ENCODE assay signal across 25 mouse cellular contexts in genomic region chr10:70198951-70199463, GRCm38 (mm10). TPM values are rescaled to one million over a fixed set of nuclear protein-coding genes. Genes with fewer than 3 reads are reported as not detected.
A peak's percentile ranks its signal among the peaks of the same experiment; 100 is the strongest.
DNase-seq lines count a peak whose midpoint lies in the region; ATAC-seq lines count a peak whose summit lies in the region.
"Had no signal": no experiment of that assay in that cellular context is flagged by ENCODE, and none has a peak within 500 bp of the region (broad histone marks: within the 10 kb centered on the region; RNA-seq: fewer than 3 reads in every experiment).

No protein-coding gene starts in this region.

- no peaks in the 10 kb centered on the region for H3K27me3 ChIP-seq in neural tube, embryonic 11.5 days (ENCODE audit: control insufficient read depth, insufficient read depth, low read length)
- H3K27me3 ChIP-seq: embryonic facial prominence, embryonic 12.5 days; heart, embryonic 15.5 days; hindbrain, embryonic 13.5 days; Patski had no signal

- no peak overlapping the region for H3K4me2 ChIP-seq in neural tube, embryonic 11.5 days (ENCODE audit: low read depth)
- H3K4me2 ChIP-seq: embryonic facial prominence, embryonic 12.5 days; heart, embryonic 11.5 days; heart, embryonic 15.5 days; hindbrain, embryonic 13.5 days had no signal

- no peak overlapping the region for H3K4me3 ChIP-seq in neural tube, embryonic 11.5 days (ENCODE audit: low read depth, low read length)
- H3K4me3 ChIP-seq in macrophage (ENCODE audit: inconsistent target): no peak overlapping the region
- H3K4me3 ChIP-seq: embryonic facial prominence, embryonic 12.5 days; heart, embryonic 15.5 days; hindbrain, embryonic 13.5 days had no signal

- no peaks in the 10 kb centered on the region; the same call in 1 of the 2 replicates for H3K36me3 ChIP-seq in neural tube, embryonic 11.5 days (ENCODE audit: control insufficient read depth, insufficient read depth, low read length)
- no peaks in the 10 kb centered on the region for H3K36me3 ChIP-seq in macrophage (ENCODE audit: inconsistent target)
- H3K36me3 ChIP-seq: embryonic facial prominence, embryonic 12.5 days; heart, embryonic 15.5 days; hindbrain, embryonic 13.5 days had no signal

- ATAC-seq in neural tube, embryonic 11.5 days (ENCODE audit: insufficient read depth, low FRiP score, low TSS enrichment): 0 out of 2 replicates have a peak, but pooled peaks have one; percentile 38
- ATAC-seq: activated CD4-positive, CD25-positive, alpha-beta regulatory T cell, adult 4 months; forebrain, postnatal 0 days; hindbrain, postnatal 0 days; Patski had no signal

- H3K27ac ChIP-seq in neural tube, embryonic 11.5 days (ENCODE audit: low read depth, low read length): no peak overlapping the region
- H3K27ac ChIP-seq in macrophage: peak overlapping the region; percentile 94; the same call in 1 of the 2 replicates
- H3K27ac ChIP-seq: embryonic facial prominence, embryonic 12.5 days; heart, embryonic 15.5 days; hindbrain, embryonic 13.5 days; hindbrain, postnatal 0 days had no signal

- peak; percentile 72 for DNase-seq in adrenal gland, adult 2 months
- no peak for DNase-seq in adrenal gland, adult 18-20 months (ENCODE audit: low spot score in 2 of 2)
- no peak for DNase-seq in neural tube, embryonic 11.5 days (ENCODE audit: low spot score)
- no peak for DNase-seq in neural tube, embryonic 10.5 days (ENCODE audit: extremely low spot score, low spot score)
- peak; percentile 36 for DNase-seq in adrenal gland, postnatal 25 days
- no peak for DNase-seq in embryo, embryonic 10.5 days (ENCODE audit: low spot score)
- no peak for DNase-seq in gastrocnemius, postnatal 14 days
- DNase-seq: cerebellum, adult 2 months; cerebellum, postnatal 10 days; forebrain, postnatal 0 days; gastrocnemius, postnatal 36 days; heart, adult 18-20 months; heart, postnatal 14 days; kidney, adult 18-20 months had no signal

- H3K4me1 ChIP-seq in neural tube, embryonic 11.5 days (ENCODE audit: control insufficient read depth, insufficient read depth, low read length): no peaks in the 10 kb centered on the region

- H3K9ac ChIP-seq in neural tube, embryonic 11.5 days (ENCODE audit: low read length): no peak overlapping the region
- H3K9ac ChIP-seq: embryonic facial prominence, embryonic 12.5 days; forebrain, postnatal 0 days; heart, embryonic 15.5 days; hindbrain, embryonic 13.5 days had no signal

- H3K9me3 ChIP-seq in neural tube, embryonic 11.5 days (ENCODE audit: control insufficient read depth, low read length): no peaks in the 10 kb centered on the region
- H3K9me3 ChIP-seq: heart, embryonic 15.5 days; hindbrain, embryonic 13.5 days had no signal

- no peaks in the 10 kb centered on the region for H3K79me2 ChIP-seq in macrophage (ENCODE audit: inconsistent target)

- intact Hi-C loops in gastrocnemius, postnatal 14 days (cut with DNase I; ENCODE audit: low total_unique reads): loop anchor here (5.0 to 10.0 kb wide), 2 partner anchors 56 to 98 kb away; no protein-coding TSS in a partner anchor

- WGBS in neural tube, embryonic 11.5 days: 92% methylated on average over 7 of the region's 7 CpGs
- 98% methylated on average over 5 of the region's 7 CpGs for WGBS in macrophage (ENCODE audit: missing documents)

RNA-seq across cellular contexts. Expression of gene Mrln, which starts 5.5 kb away (rescaled TPM):
- total RNA-seq in adrenal gland, adult 2 months (2021): under 1 TPM in 1 of 2 experiments, not detected in 1; 0.86 TPM
- not detected in 2 replicates for polyA plus RNA-seq in adrenal gland, adult 2 months (2012; rRNA removed)
- total RNA-seq in adrenal gland, adult 18-20 months (2021): under 1 TPM in 1 of 2 experiments, not detected in 1; 0.96 TPM
- 8.2 and 11.0 TPM in 2 replicates for polyA plus RNA-seq in neural tube, embryonic 11.5 days (2014; fragmentation: Nextera tagmentation; extraction: Ambion mirVana)
- total RNA-seq in adrenal gland, postnatal 25 days (2021): not detected in 2 replicates
- total RNA-seq in macrophage (2018; cell fraction: chromatin; rRNA removed): not detected
- total RNA-seq in macrophage (2018; cell fraction: cytosol; rRNA removed): under 1 TPM in 2 of 26 experiments, not detected in 24; 0.51 to 0.71 TPM
- not detected for total RNA-seq in macrophage (2018; cell fraction: nucleus; rRNA removed)
- polyA plus RNA-seq in macrophage (2018): not detected in 3 replicates
- 100 to 1,000 TPM in 1 of 2 experiments, 10 to 100 TPM in 1; 97.0 to 105 TPM for total RNA-seq in gastrocnemius, postnatal 14 days (2021)
- total RNA-seq: common myeloid progenitor, adult 5-6 weeks; hematopoietic stem cell, adult 5-6 weeks had no signal
- polyA plus RNA-seq: activated CD4-positive, CD25-positive, alpha-beta regulatory T cell, adult 4 months; Patski had no signal

RNA-seq across cellular contexts. Expression of gene Slc16a9, which starts 45.9 kb away (rescaled TPM):
- 1 to 10 TPM; 6.4 to 8.8 TPM for total RNA-seq in adrenal gland, adult 2 months (2021)
- 2.4 TPM in 2 replicates for polyA plus RNA-seq in adrenal gland, adult 2 months (2012; rRNA removed)
- 1 to 10 TPM; 2.5 to 3.9 TPM for total RNA-seq in adrenal gland, adult 18-20 months (2021)
- 0.68 and 0.69 TPM in 2 replicates for polyA plus RNA-seq in neural tube, embryonic 11.5 days (2014; fragmentation: Nextera tagmentation; extraction: Ambion mirVana)
- total RNA-seq in adrenal gland, postnatal 25 days (2021): 4.0 and 8.3 TPM in 2 replicates
- total RNA-seq in macrophage (2018; cell fraction: chromatin; rRNA removed): 1 to 10 TPM in 14 of 26 experiments, under 1 TPM in 9, not detected in 3; 0.20 to 4.8 (median 1.8) TPM
- 10 to 100 TPM in 1 of 26 experiments, 1 to 10 TPM in 25; 3.7 to 10.9 (median 6.4) TPM for total RNA-seq in macrophage (2018; cell fraction: cytosol; rRNA removed)
- total RNA-seq in macrophage (2018; cell fraction: nucleus; rRNA removed): 1 to 10 TPM; 1.6 to 9.5 (median 4.2) TPM
- polyA plus RNA-seq in macrophage (2018): 4.7 to 8.9 TPM (median 7.9 TPM) in 3 replicates
- total RNA-seq in gastrocnemius, postnatal 14 days (2021): 1 to 10 TPM; 5.9 to 6.0 TPM
- polyA plus RNA-seq: activated CD4-positive, CD25-positive, alpha-beta regulatory T cell, adult 4 months; C2C12 had no signal

Comparison
In these comparisons a context has a peak if more than half of its experiments do, and no peak if none do; other contexts are left out.
1. DNase-seq: peak in adrenal gland, adult 2 months (single experiment) and adrenal gland, postnatal 25 days (single experiment); none in adrenal gland, adult 18-20 months (0 of 2), neural tube, embryonic 11.5 days (single experiment), neural tube, embryonic 10.5 days (single experiment), embryo, embryonic 10.5 days (single experiment) and gastrocnemius, postnatal 14 days (single experiment).
2. RNA of gene Mrln, which starts 5.5 kb away (total RNA-seq): 97.0 to 105 TPM in gastrocnemius, postnatal 14 days; 0.96 TPM in adrenal gland, adult 18-20 months, 0.86 TPM in adrenal gland, adult 2 months and not detected in adrenal gland, postnatal 25 days; every median in the first group is over 10 times any median in the second.